ENCODE assay signal across 8 mouse cellular contexts in the genomic region with DNA sequence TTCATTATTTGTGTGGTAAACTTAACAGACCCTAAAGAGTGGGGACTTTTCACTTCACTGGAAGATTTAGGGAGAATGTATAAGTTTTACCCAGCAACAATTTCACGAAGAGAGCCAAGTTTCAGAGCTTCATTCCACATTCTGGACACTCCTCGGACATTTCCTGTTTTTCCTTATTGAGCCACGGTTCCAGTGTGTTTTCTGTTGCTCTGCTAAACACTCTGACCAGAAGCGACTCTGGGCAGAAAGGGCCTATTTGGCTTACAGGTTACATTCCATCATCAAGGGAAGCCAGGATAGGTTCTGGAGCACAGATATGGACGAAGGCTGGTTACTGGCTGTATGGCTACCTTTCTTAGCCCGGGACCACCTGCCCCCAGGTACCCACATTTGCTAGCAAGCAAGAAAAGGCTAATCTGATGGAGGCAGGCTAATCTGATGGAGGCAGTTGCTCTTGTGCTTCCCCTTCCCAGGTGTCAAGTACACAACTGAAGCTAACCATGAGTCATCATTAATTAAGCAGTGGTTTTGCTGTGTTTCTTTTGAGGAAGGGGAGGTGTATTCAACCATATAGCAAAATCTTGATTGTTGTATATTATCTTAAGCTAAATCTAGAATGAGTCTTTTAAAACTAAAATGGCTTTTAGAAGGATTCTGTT. TPM values are rescaled to one million over a fixed set of nuclear protein-coding genes. Genes with fewer than 3 reads are reported as not detected.
DNase-seq lines count a peak whose midpoint lies in the region; ATAC-seq and TF ChIP-seq lines count a peak whose summit lies in the region.

No protein-coding gene starts in this region.

- H3K9ac ChIP-seq in ES-E14 (ENCODE audit: insufficient read depth, low read depth, low read length, poor library complexity, severe bottlenecking): no peak overlapping the region
- H3K9ac ChIP-seq in heart, embryonic 13.5 days: peak overlapping the region; percentile 93
- peak overlapping the region; percentile 94 for H3K9ac ChIP-seq in liver, postnatal 0 days (replicated peaks)

- no peaks in the 10 kb centered on the region; a peak in 1 of 4 replicates for H3K4me1 ChIP-seq in ES-E14 (ENCODE audit: control insufficient read depth in 2 of 2, insufficient read depth in 2 of 2, low read length in 2 of 2, poor library complexity in 1 of 2)
- peaks cover 45% of the 10 kb centered on the region for H3K4me1 ChIP-seq in heart, embryonic 13.5 days
- H3K4me1 ChIP-seq in liver, postnatal 0 days (ENCODE audit: insufficient read depth): peaks cover 18% of the 10 kb centered on the region

- peaks cover 3% of the 10 kb centered on the region; the same call in 1 of the 2 replicates for H3K36me3 ChIP-seq in ES-E14 (ENCODE audit: control insufficient read depth, insufficient read depth, low read length, poor library complexity, severe bottlenecking)
- H3K36me3 ChIP-seq in heart, embryonic 13.5 days: peaks cover 28% of the 10 kb centered on the region
- peaks cover 26% of the 10 kb centered on the region for H3K36me3 ChIP-seq in liver, postnatal 0 days (replicated peaks; ENCODE audit: insufficient read depth, low read length)

- 49% methylated on average over 6 of the region's 6 CpGs for WGBS in heart, embryonic 13.5 days
- WGBS in liver, postnatal 0 days (ENCODE audit: insufficient replicate concordance): 46% methylated on average over 6 of the region's 6 CpGs

- no peak for ATAC-seq in heart, embryonic 13.5 days (ENCODE audit: extremely low read depth, insufficient number of reproducible peaks, low FRiP score, low TSS enrichment)
- ATAC-seq in liver, postnatal 0 days: no peak
- ATAC-seq in frontal cortex, adult (ENCODE audit: low TSS enrichment): no peak

- no peak overlapping the region for H3K27ac ChIP-seq in ES-E14 (ENCODE audit: insufficient read depth, low read depth, low read length, poor library complexity, severe bottlenecking)
- peak overlapping the region; percentile 93 for H3K27ac ChIP-seq in heart, embryonic 13.5 days (replicated peaks)
- peak overlapping the region; percentile 98 for H3K27ac ChIP-seq in liver, postnatal 0 days (ENCODE audit: low read depth)

- H3K27me3 ChIP-seq in heart, embryonic 13.5 days (replicated peaks): no peaks in the 10 kb centered on the region
- H3K27me3 ChIP-seq in liver, postnatal 0 days (ENCODE audit: insufficient read depth, low read length): no peaks in the 10 kb centered on the region

- DNase-seq in heart, adult 11 months: peak; percentile 91
- no peak for DNase-seq in heart, postnatal 14 days
- DNase-seq in ES-E14 (ENCODE audit: low read depth, low spot score): no peak
- peak; percentile 15 for DNase-seq in liver, postnatal 0 days
- DNase-seq in cerebellum, adult 9-11 months: no peak
- DNase-seq in T-cell, adult 2 months (ENCODE audit: low spot score): no peak

- in situ Hi-C loops in ES-E14 (cut with MboI; ENCODE audit: low sequenced_read_pairs in 2 of 2, unreplicated experiment in 2 of 2): no loop called here

- no peak for TF ChIP-seq CTCF in liver, postnatal 0 days (IDR thresholded peaks at IDR 0.05; ENCODE audit: low read depth)

- TF ChIP-seq EP300 in liver, postnatal 0 days (IDR thresholded peaks at IDR 0.05; ENCODE audit: low read depth): no peak

- H3K4me2 ChIP-seq in heart, embryonic 13.5 days: peak overlapping the region; percentile 85
- H3K4me2 ChIP-seq in liver, postnatal 0 days (ENCODE audit: low read depth, low read length): peak overlapping the region; percentile 72

- no peak overlapping the region for H3K4me3 ChIP-seq in ES-E14 (ENCODE audit: insufficient read depth in 1 of 2, low read depth in 1 of 2, low read length in 2 of 2, poor library complexity in 1 of 2, severe bottlenecking in 1 of 2)
- H3K4me3 ChIP-seq in heart, embryonic 13.5 days: peak overlapping the region; percentile 94
- H3K4me3 ChIP-seq in liver, postnatal 0 days (ENCODE audit: low read depth, low read length): peak overlapping the region; percentile 85

- intact Hi-C loops in heart, postnatal 14 days (cut with DNase I): loop anchor here (5.0 kb wide), 1 partner anchor 225 kb away; a partner anchor contains a TSS

- no peaks in the 10 kb centered on the region for H3K9me3 ChIP-seq in ES-E14 (ENCODE audit: control insufficient read depth, insufficient read depth, low read depth, low read length)
- H3K9me3 ChIP-seq in heart, embryonic 13.5 days: no peaks in the 10 kb centered on the region
- H3K9me3 ChIP-seq in liver, postnatal 0 days (ENCODE audit: low read length): no peaks in the 10 kb centered on the region

TF ChIP-seq in ES-E14, 5 proteins besides CTCF, POLR2A, EP300 and RAD21:
- TF ChIP-seq ZC3H11A (IDR thresholded peaks at IDR 0.05; ENCODE audit: borderline replicate concordance, low read depth, low read length) (no peak), MAFK (IDR thresholded peaks at IDR 0.05; ENCODE audit: insufficient read depth, low read depth, low read length) (0 out of 2 replicates have a peak, but pooled peaks have one; percentile 17)

RNA-seq across cellular contexts. Expression of a gene that starts 1.7 kb away (rescaled TPM):
- 1 to 10 TPM; 8.6 to 9.1 TPM for total RNA-seq in heart, postnatal 14 days (2021)
- 10.3 and 10.7 TPM in 2 replicates for total RNA-seq in ES-E14 (2012; rRNA removed)
- polyA plus RNA-seq in heart, embryonic 13.5 days (2015; fragmentation: Nextera tagmentation; extraction: Ambion mirVana): 4.3 and 4.5 TPM in 2 replicates
- polyA plus RNA-seq in liver, postnatal 0 days (2015; fragmentation: Nextera tagmentation; extraction: Ambion mirVana): 7.0 and 8.1 TPM in 2 replicates

RNA-seq across cellular contexts. Expression of a gene that starts 6.0 kb away (rescaled TPM):
- 100 to 1,000 TPM; 241 to 254 TPM for total RNA-seq in heart, postnatal 14 days (2021)
- total RNA-seq in ES-E14 (2012; rRNA removed): 0.05 and 0.09 TPM in 2 replicates
- polyA plus RNA-seq in heart, embryonic 13.5 days (2015; fragmentation: Nextera tagmentation; extraction: Ambion mirVana): 52.6 and 58.0 TPM in 2 replicates
- 0.28 and 0.50 TPM in 2 replicates for polyA plus RNA-seq in liver, postnatal 0 days (2015; fragmentation: Nextera tagmentation; extraction: Ambion mirVana)

Comparison
In these comparisons a context has a peak if more than half of its experiments do, and no peak if none do; other contexts are left out.
1. DNase-seq: peak in heart, adult 11 months (single experiment) and liver, postnatal 0 days (single experiment); none in heart, postnatal 14 days (0 of 2), ES-E14 (single experiment), cerebellum, adult 9-11 months (single experiment) and T-cell, adult 2 months (single experiment).
2. H3K4me3 ChIP-seq: peak in heart, embryonic 13.5 days (single experiment) and liver, postnatal 0 days (single experiment); none in ES-E14 (0 of 2).
3. RNA of a gene that starts 6.0 kb away (total RNA-seq): 241 to 254 TPM in heart, postnatal 14 days; 0.05 to 0.09 TPM in ES-E14; every median in the first group is over 100 times any median in the second.